Mouse (Mus musculus): Measurements from ENCODE around the gene Zcchc2.

The Zcchc2 gene

GRCm38 (mm10) chr1:106031908-106032307 is 41.7 kb downstream of the Zcchc2 start:
- in situ Hi-C loops (cut with MboI; ENCODE audit: low sequenced_read_pairs): loop anchor here (10.0 kb wide), 1 partner anchor 137 kb away; no protein-coding TSS in a partner anchor

- in situ Hi-C loops (cut with MboI; ENCODE audit: low sequenced_read_pairs): loop anchor here (10.0 kb wide), 1 partner anchor 140 kb away; no protein-coding TSS in a partner anchor
Observed at GRCm38 (mm10) chr1:106034776-106035175, 44.6 kb downstream of the Zcchc2 start.

- in situ Hi-C loops (cut with MboI; ENCODE audit: low sequenced_read_pairs): loop anchor here (10.0 kb wide), 1 partner anchor 142 kb away; no protein-coding TSS in a partner anchor
Observed at GRCm38 (mm10) chr1:106036861-106037599, 46.8 kb downstream of the Zcchc2 start.

DNA sequence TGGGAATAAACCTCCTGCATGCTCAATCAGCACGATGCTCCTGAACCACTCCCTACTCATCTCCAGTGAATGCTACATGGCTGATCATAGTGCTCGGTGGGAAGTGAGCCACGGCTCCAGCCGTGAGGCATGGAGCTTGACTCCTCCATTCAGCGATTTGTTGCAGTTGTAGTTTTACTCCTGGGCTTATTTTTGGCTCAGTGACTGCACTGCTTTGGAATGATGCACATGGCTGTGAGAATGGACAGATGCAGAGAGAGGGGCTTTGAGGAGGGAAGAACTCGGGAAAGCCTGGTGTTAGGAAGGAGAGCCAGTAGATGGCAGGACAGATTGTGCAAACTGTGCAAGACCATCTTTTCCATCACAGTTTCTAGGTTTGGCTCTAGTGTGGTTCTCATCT is 49.1 kb downstream of the Zcchc2 start:
- in situ Hi-C loops (cut with MboI; ENCODE audit: low sequenced_read_pairs): loop anchor here (10.0 kb wide), 1 partner anchor 145 kb away; no protein-coding TSS in a partner anchor

- in situ Hi-C loops (cut with MboI; ENCODE audit: low sequenced_read_pairs): no loop called here
Observed at GRCm38 (mm10) chr1:106040271-106040670, 50.1 kb downstream of the Zcchc2 start.

GRCm38 (mm10) chr1:106042221-106042620 is 52.0 kb downstream of the Zcchc2 start:
- in situ Hi-C loops (cut with MboI; ENCODE audit: low sequenced_read_pairs): no loop called here

DNA sequence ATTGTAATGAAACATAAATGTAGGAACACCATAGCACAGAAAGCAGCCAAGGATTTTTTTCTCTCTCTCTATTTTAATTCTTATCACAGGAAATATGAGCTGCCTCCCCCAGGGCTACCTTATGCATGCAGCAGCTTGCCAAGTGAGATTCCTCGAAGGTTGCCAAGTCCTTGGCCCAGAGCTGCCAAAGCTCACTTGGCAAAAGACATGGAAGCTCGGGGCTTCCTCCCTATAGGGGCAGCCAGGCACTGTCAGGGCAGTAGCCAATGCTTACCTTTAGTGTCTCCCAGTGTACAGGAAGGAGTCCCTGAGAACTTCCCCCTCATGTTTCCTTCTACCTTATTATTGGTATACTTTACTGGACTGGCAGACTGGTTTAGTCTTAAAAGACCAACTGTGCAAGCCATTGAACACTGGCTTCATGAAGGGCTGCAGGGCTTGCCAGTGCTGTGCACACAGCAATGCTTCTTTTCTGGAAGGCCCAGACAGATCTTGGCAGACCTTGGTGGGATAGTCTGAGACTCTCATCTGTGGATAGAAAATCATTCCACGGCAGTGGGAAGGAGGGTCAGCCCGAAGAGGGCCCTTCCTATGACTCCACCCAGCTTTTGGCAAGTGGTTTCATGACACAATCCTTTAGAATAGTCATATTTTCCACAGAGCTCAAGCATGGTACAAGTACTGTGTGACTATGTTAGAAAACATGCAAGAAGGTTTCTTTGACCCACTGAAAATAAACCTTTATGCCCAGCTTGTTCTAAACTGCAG is 53.0 kb downstream of the Zcchc2 start:
- in situ Hi-C loops (cut with MboI; ENCODE audit: low sequenced_read_pairs): no loop called here

GRCm38 (mm10) chr1:106049036-106049435 is 58.8 kb downstream of the Zcchc2 start:
- in situ Hi-C loops (cut with MboI; ENCODE audit: low sequenced_read_pairs): no loop called here

- in situ Hi-C loops (cut with MboI; ENCODE audit: low sequenced_read_pairs): loop anchor here (25.0 kb wide), 1 partner anchor 682 kb away; no protein-coding TSS in a partner anchor
Observed at GRCm38 (mm10) chr1:106054978-106055377, 64.8 kb downstream of the Zcchc2 start.

GRCm38 (mm10) chr1:106058355-106058754 is 68.1 kb downstream of the Zcchc2 start:
- in situ Hi-C loops (cut with MboI; ENCODE audit: low sequenced_read_pairs): loop anchor here (25.0 kb wide), 1 partner anchor 679 kb away; no protein-coding TSS in a partner anchor

- in situ Hi-C loops (cut with MboI; ENCODE audit: low sequenced_read_pairs): loop anchor here (25.0 kb wide), 1 partner anchor 678 kb away; no protein-coding TSS in a partner anchor
Observed at GRCm38 (mm10) chr1:106059516-106060277, 69.5 kb downstream of the Zcchc2 start.

DNA sequence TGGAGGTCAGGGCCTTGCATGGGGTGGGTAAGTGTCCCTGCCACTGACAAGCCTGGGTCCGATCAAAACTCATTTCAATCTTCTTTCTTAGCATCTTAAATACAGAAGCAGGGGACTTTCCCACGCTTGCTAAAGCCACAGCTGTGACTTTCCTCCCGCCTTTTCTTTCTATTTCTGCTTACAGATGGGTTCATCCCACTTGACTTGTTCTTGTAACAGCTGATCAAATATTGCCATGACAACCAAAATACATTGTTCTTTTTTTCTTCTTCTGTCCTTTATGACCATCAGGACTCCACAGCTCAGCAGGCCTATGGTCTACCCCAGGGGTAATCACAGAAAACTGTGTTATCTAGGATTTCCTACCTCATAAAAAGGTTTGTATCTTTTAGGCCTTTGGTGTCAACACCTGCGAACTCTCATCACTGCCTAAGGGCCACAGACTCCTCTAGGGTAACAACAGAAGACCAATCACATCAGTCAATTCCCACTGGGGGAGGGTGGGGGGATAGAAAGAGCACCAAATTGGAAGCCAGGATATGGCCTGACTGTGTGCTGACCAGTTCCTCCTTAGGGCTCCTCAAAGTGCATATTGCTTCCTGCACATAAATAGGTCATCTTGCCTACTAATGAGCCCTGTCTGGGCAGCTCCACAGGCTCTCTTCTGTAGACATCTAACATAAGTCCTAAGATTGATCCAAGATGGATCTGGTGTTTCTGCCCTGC is 71.1 kb downstream of the Zcchc2 start:
- in situ Hi-C loops (cut with MboI; ENCODE audit: low sequenced_read_pairs): loop anchor here (25.0 kb wide), 1 partner anchor 676 kb away; no protein-coding TSS in a partner anchor

DNA sequence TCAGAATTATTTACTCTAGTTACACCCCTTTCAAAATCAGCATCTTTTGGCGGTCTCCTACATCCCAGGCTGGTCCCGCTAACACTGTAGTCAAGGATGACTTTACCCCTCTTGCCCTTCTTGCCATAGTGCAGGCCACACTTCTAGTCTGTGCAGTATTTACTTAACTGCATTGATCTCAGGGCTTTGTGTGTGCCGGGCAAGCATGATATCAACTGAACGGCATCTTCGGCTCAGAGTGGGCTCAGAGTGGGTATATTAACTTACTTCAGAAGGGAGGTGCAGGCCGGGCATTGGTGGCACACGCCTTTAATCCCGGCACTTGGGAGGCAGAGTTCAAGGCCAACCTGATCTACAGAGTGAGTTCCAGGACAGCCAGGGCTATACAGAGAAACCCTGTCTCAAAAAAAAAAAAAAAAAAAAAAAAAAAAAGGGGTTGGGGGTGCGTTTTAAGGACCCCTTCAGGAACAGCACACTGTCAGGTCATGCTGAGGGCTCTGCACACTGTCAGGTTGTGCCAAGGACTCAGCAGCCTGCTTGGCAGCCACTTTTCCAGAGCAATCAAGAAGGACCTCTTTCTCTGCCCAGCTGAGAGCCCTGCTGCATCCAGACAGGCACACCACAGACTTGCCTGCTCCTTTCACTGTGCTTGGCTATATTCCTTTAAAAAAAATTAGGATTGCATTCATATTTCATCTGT is 72.8 kb downstream of the Zcchc2 start:
- in situ Hi-C loops (cut with MboI; ENCODE audit: low sequenced_read_pairs): loop anchor here (25.0 kb wide), 1 partner anchor 674 kb away; no protein-coding TSS in a partner anchor

DNA sequence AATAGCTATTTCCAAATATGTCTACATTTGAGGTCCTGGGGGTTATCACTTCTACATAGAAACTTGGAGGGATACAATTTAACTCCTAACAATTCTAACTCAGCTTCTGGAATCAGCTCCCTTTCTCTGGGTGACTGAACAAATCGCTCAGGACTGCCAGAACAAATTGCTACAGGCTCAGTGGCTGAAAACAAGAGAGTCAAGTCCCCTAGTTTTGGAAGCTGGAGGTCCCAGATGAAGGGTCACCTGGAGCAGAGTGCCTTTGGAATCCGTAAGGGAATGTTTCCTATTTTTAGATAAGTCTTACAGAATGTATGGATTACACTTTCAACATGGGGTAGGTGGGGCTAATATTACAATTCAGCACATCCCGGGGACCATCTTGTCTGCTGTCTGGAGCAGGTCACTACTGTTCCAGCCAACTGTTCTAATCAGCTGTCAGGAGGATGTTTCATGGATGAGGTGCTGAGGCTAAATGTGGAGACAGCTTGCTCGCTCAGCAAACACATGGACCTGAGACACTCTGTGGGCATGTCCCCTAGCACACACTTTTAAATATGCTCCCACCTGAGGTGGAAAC is 73.5 kb downstream of the Zcchc2 start:
- in situ Hi-C loops (cut with MboI; ENCODE audit: low sequenced_read_pairs): loop anchor here (25.0 kb wide), 1 partner anchor 674 kb away; no protein-coding TSS in a partner anchor

- in situ Hi-C loops (cut with MboI; ENCODE audit: low sequenced_read_pairs): loop anchor here (25.0 kb wide), 1 partner anchor 673 kb away; no protein-coding TSS in a partner anchor
Observed at GRCm38 (mm10) chr1:106064291-106064690, 74.1 kb downstream of the Zcchc2 start.

DNA sequence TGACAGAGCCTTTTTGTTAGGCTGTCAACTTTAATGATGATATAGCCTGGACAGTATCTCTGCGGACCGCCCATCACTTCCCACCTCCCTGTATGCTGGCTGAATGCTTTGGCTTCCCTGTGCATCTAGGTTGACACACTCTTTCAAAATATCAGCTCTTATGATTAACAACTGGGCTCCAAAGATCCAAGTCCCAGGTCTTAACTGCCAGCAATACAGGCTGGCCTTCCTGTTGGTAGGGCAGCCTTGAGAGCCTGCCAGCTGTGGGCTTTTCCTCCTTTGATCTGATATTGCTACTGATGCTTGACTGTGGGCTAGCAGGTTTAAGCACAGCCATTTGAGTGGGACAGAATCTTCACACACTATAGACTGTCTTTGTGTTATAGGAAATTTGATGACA is 74.5 kb downstream of the Zcchc2 start:
- in situ Hi-C loops (cut with MboI; ENCODE audit: low sequenced_read_pairs): loop anchor here (25.0 kb wide), 1 partner anchor 673 kb away; no protein-coding TSS in a partner anchor

GRCm38 (mm10) chr1:106065679-106066078 is 75.5 kb downstream of the Zcchc2 start:
- in situ Hi-C loops (cut with MboI; ENCODE audit: low sequenced_read_pairs): loop anchor here (25.0 kb wide), 1 partner anchor 672 kb away; no protein-coding TSS in a partner anchor

DNA sequence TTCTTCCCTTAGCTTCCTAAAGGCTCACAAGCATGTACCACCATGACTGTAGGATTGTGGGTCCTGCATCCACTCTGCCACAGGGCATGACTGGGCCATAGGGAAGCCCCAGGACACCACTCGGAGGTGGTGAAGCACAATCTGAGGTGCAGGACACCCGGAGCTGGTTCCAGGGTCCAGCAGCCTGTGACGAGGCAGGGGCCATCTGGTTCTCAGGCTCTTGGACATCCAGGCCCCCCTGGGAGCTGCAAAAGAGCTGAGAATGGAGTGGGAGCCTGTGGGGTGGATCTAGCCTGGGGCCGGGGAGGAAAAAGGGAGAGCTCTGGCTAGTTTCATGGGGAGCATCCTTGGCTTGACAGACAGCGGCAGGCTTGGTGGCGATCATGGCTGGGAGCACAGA is 77.1 kb downstream of the Zcchc2 start:
- in situ Hi-C loops (cut with MboI; ENCODE audit: low sequenced_read_pairs): loop anchor here (25.0 kb wide), 1 partner anchor 670 kb away; no protein-coding TSS in a partner anchor

Measured in CH12F3 (cell line).